Mouse (Mus musculus) layer of hippocampus, postnatal 36 days (tissue): Measurements from ENCODE around the gene Golga4. TPM values are rescaled to one million over a fixed set of nuclear protein-coding genes. Genes with fewer than 3 reads are reported as not detected.

ENCODE experiments used
- total RNA-seq, 2 experiments: library from RNA; stranded (reverse); gene quantifications; 2 replicates each; pipeline ENCODE4 v1.2.3; 2021

Golga4 gene
- total RNA-seq, 2 experiments from 2014 or later, result 81.9 to 86.8 TPM

Other genes with a start within 250 kb of the Golga4 start
- gene Eomes, start 28.1 kb upstream of the Golga4 start, total RNA-seq, result 1 to 10 TPM in 1 of 2 experiments, under 1 TPM in 1; 0.77 to 1.2 TPM
- 1 to 10 TPM; 2.9 to 5.4 TPM for gene Itga9, start 100.4 kb downstream of the Golga4 start, total RNA-seq